Mouse (Mus musculus) T-helper 17 cell (primary cell): ENCODE data around the gene Fen1.

ENCODE experiments used
- in situ Hi-C, 2 experiments: fragments of 300-600 bp; cut with MboI, MseI; formaldehyde crosslinking; loops; 1 replicate in 1 of 2; 2 replicates in 1 of 2; pipeline ENCODE4 v1.15.1; 2025; ENCODE audit warnings: high pct_unique_total_duplicates in 2 of 2

Gene Fen1

GRCm38 (mm10) chr19:10203848-10204615 lies at the start of gene Fen1, which contains the start of gene Tmem258:
TSS of gene Fen1 (minus strand) at chr19:10204169.
TSS of gene Tmem258 (plus strand) at chr19:10204014.
- in situ Hi-C loops, result no loop called here

- in situ Hi-C loops, result no loop called here
Measured at GRCm38 (mm10) chr19:10248128-10248527, 44.2 kb upstream of the Fen1 start.

- in situ Hi-C loops, result no loop called here
Measured at GRCm38 (mm10) chr19:10247165-10247564, 43.2 kb upstream of the Fen1 start.

- in situ Hi-C loops, result no loop called here
Measured at GRCm38 (mm10) chr19:10244183-10244582, 40.2 kb upstream of the Fen1 start.

GRCm38 (mm10) chr19:10242916-10243315 lies 38.9 kb upstream of the Fen1 start:
- in situ Hi-C loops, result no loop called here

- in situ Hi-C loops, result no loop called here
Measured at GRCm38 (mm10) chr19:10240654-10241305, 36.8 kb upstream of the Fen1 start, which contains the start of gene Myrf. TSS of gene Myrf (minus strand) at chr19:10240748.

GRCm38 (mm10) chr19:10239975-10240653 lies 36.1 kb upstream of the Fen1 start:
- in situ Hi-C loops, result no loop called here

GRCm38 (mm10) chr19:10239419-10239818 lies 35.5 kb upstream of the Fen1 start:
- in situ Hi-C loops, result no loop called here

GRCm38 (mm10) chr19:10238477-10238876 lies 34.5 kb upstream of the Fen1 start:
- in situ Hi-C loops, result no loop called here

- in situ Hi-C loops, result no loop called here
Measured at GRCm38 (mm10) chr19:10235784-10236565, 32.0 kb upstream of the Fen1 start.

GRCm38 (mm10) chr19:10232327-10233017 lies 28.5 kb upstream of the Fen1 start:
- in situ Hi-C loops, result no loop called here

GRCm38 (mm10) chr19:10231871-10232270 lies 27.9 kb upstream of the Fen1 start:
- in situ Hi-C loops, result no loop called here

- in situ Hi-C loops, result no loop called here
Measured at GRCm38 (mm10) chr19:10231016-10231415, 27.0 kb upstream of the Fen1 start.

GRCm38 (mm10) chr19:10225767-10226166 lies 21.8 kb upstream of the Fen1 start:
- in situ Hi-C loops, result no loop called here

- in situ Hi-C loops, result no loop called here
Measured at GRCm38 (mm10) chr19:10224637-10225453, 20.9 kb upstream of the Fen1 start.

- in situ Hi-C loops, result no loop called here
Measured at GRCm38 (mm10) chr19:10223561-10223960, 19.6 kb upstream of the Fen1 start.

- in situ Hi-C loops, result no loop called here
Measured at GRCm38 (mm10) chr19:10222656-10223055, 18.7 kb upstream of the Fen1 start.

- in situ Hi-C loops, result no loop called here
Measured at GRCm38 (mm10) chr19:10221585-10221984, 17.6 kb upstream of the Fen1 start.

GRCm38 (mm10) chr19:10219593-10219992 lies 15.6 kb upstream of the Fen1 start:
- in situ Hi-C loops, result no loop called here

GRCm38 (mm10) chr19:10219108-10219507 lies 15.1 kb upstream of the Fen1 start:
- in situ Hi-C loops, result no loop called here
